Mouse (Mus musculus) layer of hippocampus, postnatal 10 days (tissue): ENCODE data around the gene Olfr310. TPM values are rescaled to one million over a fixed set of nuclear protein-coding genes. Genes with fewer than 3 reads are reported as not detected.

ENCODE experiments used
- DNase-seq, 2 experiments: peaks; one replicate each; pipeline ENCODE4 v3.0.0; 2021; ENCODE audit warnings: low spot score in 2 of 2
- long read RNA-seq: library from polyadenylated mRNA; stranded (forward); transcript quantifications from one replicate; pipeline ENCODE4 v2.0.0, GENCODE M21; 2023
- microRNA-seq, 2 experiments: library from miRNA; unstranded; fragments of <30 nt; microRNA quantifications; one replicate each; pipeline ENCODE4 v1.2.0; 2021
- total RNA-seq, 2 experiments: library from RNA; stranded (reverse); gene quantifications; 2 replicates each; pipeline ENCODE4 v1.2.3; 2021

Olfr310 gene
- total RNA-seq, result not detected
- long read RNA-seq, result 0 reads

- no peak for DNase-seq
Observed at GRCm38 (mm10) chr7:86277072-86277471, at the start of gene Olfr310. TSS of gene Olfr310 (minus strand) at chr7:86277172.

DNA sequence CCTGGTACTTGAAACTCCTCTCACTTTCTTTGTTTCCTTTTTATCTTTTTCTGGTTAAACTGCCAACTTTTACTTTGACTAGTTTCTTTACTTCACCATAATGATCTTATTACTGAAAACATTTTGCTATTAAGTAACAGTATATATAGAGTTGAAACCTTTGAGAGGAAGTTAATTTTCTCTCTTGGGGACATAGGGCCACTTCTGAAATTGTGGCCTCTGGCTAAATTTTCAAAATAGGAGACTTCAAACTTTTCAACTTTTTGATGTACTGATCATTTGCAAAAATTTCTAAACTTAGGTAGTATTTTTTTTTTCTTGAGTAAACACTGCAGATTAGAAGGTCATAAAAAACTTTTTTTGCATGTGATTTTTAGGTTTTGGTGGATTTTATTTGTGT, 48.6 kb upstream of the Olfr310 start, which contains the start of gene Olfr308:
Gene Olfr308, minus strand, starts transcription at position 101 of the 400 bp plus-strand sequence.
- DNase-seq, result no peak

GRCm38 (mm10) chr7:86321323-86321722, 44.4 kb upstream of the Olfr310 start:
- DNase-seq, result no peak

DNA sequence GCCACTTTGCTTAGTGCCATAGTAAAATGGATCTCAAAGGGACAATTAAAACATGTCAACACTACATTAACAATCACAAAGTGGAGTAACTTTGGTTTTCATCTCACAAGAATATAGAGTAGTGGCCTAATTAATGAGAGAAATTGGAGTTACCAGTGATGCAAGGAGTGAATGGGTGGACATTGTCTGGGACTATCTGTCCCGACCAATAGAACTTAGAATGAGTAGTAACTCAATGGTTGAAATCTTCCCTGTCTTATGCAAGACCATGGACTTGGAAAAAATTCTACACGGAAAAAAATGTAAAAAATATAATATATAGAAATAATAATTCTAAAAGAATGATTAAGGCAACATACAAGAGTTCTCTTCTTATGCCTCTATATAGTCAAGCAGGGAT, 36.6 kb upstream of the Olfr310 start, which contains the start of gene Olfr309:
Gene Olfr309, minus strand, starts transcription at position 101 of the 400 bp plus-strand sequence.
- DNase-seq, result no peak

- no peak for DNase-seq
Observed at GRCm38 (mm10) chr7:86246208-86246607, 30.8 kb downstream of the Olfr310 start, which contains the start of gene Vmn2r76. TSS of gene Vmn2r76 (minus strand) at chr7:86246308.

Small RNA genes lying within 50 kb of the gene (microRNA-seq; reads per million reads assigned to microRNA genes)
- 0 reads per million in 2 experiments for gene Gm23192

Other genes starting within 250 kb of the Olfr310 start
- not detected for gene Vmn2r75, start 105.4 kb downstream of the Olfr310 start, total RNA-seq
- not detected for gene Vmn2r76, start 30.9 kb downstream of the Olfr310 start, total RNA-seq
- not detected for gene Olfr309, start 36.5 kb upstream of the Olfr310 start, total RNA-seq
- not detected for gene Olfr308, start 48.5 kb upstream of the Olfr310 start, total RNA-seq
- not detected for gene Olfr307, start 60.4 kb upstream of the Olfr310 start, total RNA-seq
- gene Olfr305, start 89.8 kb upstream of the Olfr310 start, total RNA-seq, result not detected
- not detected for gene Olfr304, start 109.5 kb upstream of the Olfr310 start, total RNA-seq
- not detected for gene Olfr303, start 120.6 kb upstream of the Olfr310 start, total RNA-seq
- gene Olfr301, start 126.7 kb upstream of the Olfr310 start, total RNA-seq, result not detected
- gene Olfr299, start 182.7 kb upstream of the Olfr310 start, total RNA-seq, result not detected
- gene Olfr298, start 215.3 kb upstream of the Olfr310 start, total RNA-seq, result not detected
- not detected for gene Olfr297, start 242.8 kb upstream of the Olfr310 start, total RNA-seq